Mouse (Mus musculus) G1E (cell line): Measurements from ENCODE around the gene Gm36176.

Source experiments
- CTCF ChIP-seq: IDR thresholded peaks from 2 replicates; pipeline ENCODE4 v1.5.1; 2012; ENCODE audit warnings: low read depth, low read length, inconsistent platforms, mixed read lengths
- GATA1 ChIP-seq: IDR thresholded peaks from 2 replicates; pipeline ENCODE4 v1.6.1; 2012; ENCODE audit warnings: borderline replicate concordance, low read length, inconsistent platforms, mixed read lengths
- POLR2AphosphoS5 ChIP-seq: IDR thresholded peaks from 2 replicates; pipeline ENCODE4 v1.6.1; 2012; ENCODE audit warnings: low read depth, low read length, inconsistent platforms; ENCODE audit not compliant: insufficient replicate concordance
- TAL1 ChIP-seq: conservative IDR thresholded peaks from 2 replicates; pipeline ENCODE4 v1.6.1; 2012; ENCODE audit warnings: low read depth, low read length, inconsistent platforms, mixed read lengths

- TF ChIP-seq CTCF (no peak), GATA1 (no peak), POLR2AphosphoS5 (no peak), TAL1 (no peak)
Observed at GRCm38 (mm10) chr10:77878985-77879384, 32.4 kb downstream of the Gm36176 start.
